Mouse (Mus musculus) A20 (cell line): ENCODE measurements at regions not wholly inside any gene's neighbourhood (a gene's known extent, or its start where the extent isn't known, plus 50 kb on each side); places are given as distances from the start of the nearest gene placed in this dataset.

Experiments
- DNase-seq: peaks from one replicate; pipeline ENCODE4 v3.0.0-alpha.2; 2011; ENCODE audit warnings: low read depth, low spot score

- no peak for DNase-seq
Measured at GRCm38 (mm10) chr11:19651929-19652328, 272.2 kb upstream of the Spred2 start.

GRCm38 (mm10) chr11:19659511-19659910 lies 264.7 kb upstream of the Spred2 start:
- no peak for DNase-seq

- DNase-seq, result no peak
Measured at GRCm38 (mm10) chr11:19666732-19667131, 257.4 kb upstream of the Spred2 start.

GRCm38 (mm10) chr11:19670853-19671530 lies 253.2 kb upstream of the Spred2 start:
- no peak for DNase-seq

- no peak for DNase-seq
Measured at GRCm38 (mm10) chr11:19673012-19673411, 251.2 kb upstream of the Spred2 start.

GRCm38 (mm10) chr11:19676514-19676913 lies 247.7 kb upstream of the Spred2 start:
- DNase-seq, result no peak

- DNase-seq, result no peak
Measured at GRCm38 (mm10) chr11:19679041-19679440, 245.1 kb upstream of the Spred2 start.

GRCm38 (mm10) chr11:19679669-19680068 lies 244.5 kb upstream of the Spred2 start:
- no peak for DNase-seq

- no peak for DNase-seq
Measured at GRCm38 (mm10) chr11:19701198-19701597, 223.0 kb upstream of the Spred2 start.

GRCm38 (mm10) chr11:19708821-19709220 lies 215.4 kb upstream of the Spred2 start:
- DNase-seq, result no peak

- no peak for DNase-seq
Measured at GRCm38 (mm10) chr11:19709337-19709736, 214.8 kb upstream of the Spred2 start.

GRCm38 (mm10) chr11:19713091-19713490 lies 211.1 kb upstream of the Spred2 start:
- DNase-seq, result no peak

GRCm38 (mm10) chr11:19713597-19713996 lies 210.6 kb upstream of the Spred2 start:
- no peak for DNase-seq

- DNase-seq, result peak; percentile 3
Measured at GRCm38 (mm10) chr11:19714211-19714610, 210.0 kb upstream of the Spred2 start.

- DNase-seq, result no peak
Measured at GRCm38 (mm10) chr11:19714888-19715595, 209.1 kb upstream of the Spred2 start.

GRCm38 (mm10) chr11:19718165-19718564 lies 206.0 kb upstream of the Spred2 start:
- DNase-seq, result no peak

- no peak for DNase-seq
Measured at GRCm38 (mm10) chr11:19729031-19729430, 195.1 kb upstream of the Spred2 start.

GRCm38 (mm10) chr11:19730747-19731146 lies 193.4 kb upstream of the Spred2 start:
- DNase-seq, result no peak

- DNase-seq, result no peak
Measured at GRCm38 (mm10) chr11:19736076-19736475, 188.1 kb upstream of the Spred2 start.

- DNase-seq, result no peak
Measured at GRCm38 (mm10) chr11:19736926-19737325, 187.2 kb upstream of the Spred2 start.

- DNase-seq, result no peak
Measured at GRCm38 (mm10) chr11:19737331-19737730, 186.8 kb upstream of the Spred2 start.

- DNase-seq, result no peak
Measured at GRCm38 (mm10) chr11:19737807-19738206, 186.4 kb upstream of the Spred2 start.

GRCm38 (mm10) chr11:19739527-19740151 lies 184.5 kb upstream of the Spred2 start:
- DNase-seq, result no peak
